Comparison of ENCODE assay signal across 18 mouse cellular contexts in the genomic region with DNA sequence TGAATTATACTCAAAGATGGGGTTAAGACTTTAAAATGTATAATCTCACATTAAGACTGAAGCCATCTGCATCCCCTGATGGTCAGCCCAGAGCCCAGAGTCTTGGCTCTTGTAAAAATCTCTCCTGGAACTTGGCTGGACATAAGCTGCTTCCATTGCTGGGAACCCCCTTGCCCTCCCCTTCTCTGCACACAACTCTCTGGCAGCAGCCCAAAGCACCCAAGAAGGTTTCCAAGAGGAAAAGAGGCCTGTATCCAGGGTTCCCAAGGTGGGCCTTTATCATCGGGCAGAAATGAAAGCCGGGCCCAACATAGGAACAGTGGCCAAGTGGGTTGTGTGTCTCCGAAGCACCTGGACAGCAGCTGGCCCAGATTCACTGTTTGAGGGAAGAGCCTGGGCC.
"Had no signal": no experiment of that assay in that cellular context is flagged by ENCODE, and none has a peak within 500 bp of the region (broad histone marks: within the 10 kb centered on the region; RNA-seq: fewer than 3 reads in every experiment).

No protein-coding gene starts in this region.

- H3K9ac ChIP-seq: lung, embryonic 14.5 days; midbrain, embryonic 12.5 days; neural tube, embryonic 13.5 days; neural tube, embryonic 15.5 days had no signal

- ATAC-seq: midbrain, embryonic 16.5 days had no signal

- H3K27ac ChIP-seq: midbrain, embryonic 10.5 days; midbrain, embryonic 12.5 days; neural tube, embryonic 13.5 days; neural tube, embryonic 15.5 days had no signal

- H3K27me3 ChIP-seq: neural tube, embryonic 13.5 days; neural tube, embryonic 15.5 days had no signal

- H3K36me3 ChIP-seq: midbrain, embryonic 10.5 days; midbrain, embryonic 12.5 days; neural tube, embryonic 13.5 days; neural tube, embryonic 15.5 days had no signal

- H3K4me3 ChIP-seq: midbrain, embryonic 10.5 days; midbrain, embryonic 12.5 days; myocyte; neural tube, embryonic 13.5 days; neural tube, embryonic 15.5 days had no signal

- H3K4me2 ChIP-seq: lung, embryonic 14.5 days; midbrain, embryonic 12.5 days; neural tube, embryonic 13.5 days; neural tube, embryonic 15.5 days had no signal

- H3K9me3 ChIP-seq: midbrain, embryonic 10.5 days; midbrain, embryonic 12.5 days; neural tube, embryonic 13.5 days; neural tube, embryonic 15.5 days had no signal

- DNase-seq: lung, embryonic 14.5 days; lung, postnatal 10 days; lung, postnatal 4 days; midbrain, embryonic 14.5 days; retina, postnatal 1 day; right cerebral cortex, adult 18-20 months; right cerebral cortex, postnatal 25 days; right cerebral cortex, postnatal 4 days; spleen, adult 18-20 months; thymus, adult 18-20 months; thymus, postnatal 14 days; thymus, postnatal 36 days had no signal
